Mouse (Mus musculus) common myeloid progenitor, adult 5-6 weeks (primary cell): ENCODE results near the gene Naxd. TPM values are rescaled to one million over a fixed set of nuclear protein-coding genes. Genes with fewer than 3 reads are reported as not detected.
A peak's percentile ranks its signal among the peaks of the same experiment; 100 is the strongest.

Source experiments
- ATAC-seq: replicated peaks from 2 replicates; pipeline ENCODE4 v1.8.0; 2016; ENCODE audit warnings: low read depth, mild to moderate bottlenecking, moderate TSS enrichment, inconsistent platforms; ENCODE audit not compliant: poor library complexity, severe bottlenecking
- total RNA-seq: library from RNA; stranded (forward); fragments of 200-1000, 187-1606 nt; gene quantifications from 2 replicates; pipeline ENCODE4 v1.2.3, GENCODE M21; 2017

The Naxd gene
- total RNA-seq, 1 experiment from 2014 or later = 50.2 TPM

GRCm38 (mm10) chr8:11506074-11506473 is 8.8 kb downstream of the Naxd start:
- ATAC-seq = no peak

- peak; percentile 81 for ATAC-seq
Measured at GRCm38 (mm10) chr8:11506802-11507201, 9.5 kb downstream of the Naxd start.

GRCm38 (mm10) chr8:11508880-11509279 is 11.6 kb downstream of the Naxd start:
- ATAC-seq = no peak

GRCm38 (mm10) chr8:11510971-11511370 is 13.7 kb downstream of the Naxd start:
- ATAC-seq = no peak

GRCm38 (mm10) chr8:11512711-11513110 is 15.4 kb downstream of the Naxd start:
- peak; percentile 39; the same call in 1 of the 2 replicates for ATAC-seq

GRCm38 (mm10) chr8:11513247-11513646 is 15.9 kb downstream of the Naxd start:
- ATAC-seq = no peak

- ATAC-seq = no peak
Measured at GRCm38 (mm10) chr8:11516292-11516691, 19.0 kb downstream of the Naxd start.

- ATAC-seq = peak; percentile 62
Measured at GRCm38 (mm10) chr8:11517366-11518055, 20.2 kb downstream of the Naxd start.

GRCm38 (mm10) chr8:11518056-11518396 is 20.7 kb downstream of the Naxd start:
- ATAC-seq = no peak

GRCm38 (mm10) chr8:11518676-11519075 is 21.4 kb downstream of the Naxd start:
- no peak for ATAC-seq

GRCm38 (mm10) chr8:11523331-11523730 is 26.0 kb downstream of the Naxd start:
- ATAC-seq = no peak

- no peak for ATAC-seq
Measured at GRCm38 (mm10) chr8:11530155-11530770, 33.0 kb downstream of the Naxd start.

- no peak for ATAC-seq
Measured at GRCm38 (mm10) chr8:11530849-11531248, 33.5 kb downstream of the Naxd start.

GRCm38 (mm10) chr8:11534494-11534893 is 37.2 kb downstream of the Naxd start:
- ATAC-seq = no peak

GRCm38 (mm10) chr8:11539049-11539448 is 41.7 kb downstream of the Naxd start:
- ATAC-seq = no peak

- ATAC-seq = no peak
Measured at GRCm38 (mm10) chr8:11540182-11540581, 42.9 kb downstream of the Naxd start.

- ATAC-seq = no peak
Measured at GRCm38 (mm10) chr8:11542031-11542430, 44.7 kb downstream of the Naxd start.

- ATAC-seq = no peak
Measured at GRCm38 (mm10) chr8:11542866-11543265, 45.6 kb downstream of the Naxd start.

- ATAC-seq = peak; percentile 55; the same call in 1 of the 2 replicates
Measured at GRCm38 (mm10) chr8:11544386-11544785, 47.1 kb downstream of the Naxd start.

- peak; percentile 43; the same call in 1 of the 2 replicates for ATAC-seq
Measured at GRCm38 (mm10) chr8:11547063-11547462, 49.8 kb downstream of the Naxd start.

GRCm38 (mm10) chr8:11549706-11550105 is 52.4 kb downstream of the Naxd start:
- peak; percentile 48; the same call in 1 of the 2 replicates for ATAC-seq
